Mouse (Mus musculus): ENCODE measurements around the gene Vmn1r40. TPM values are rescaled to one million over a fixed set of nuclear protein-coding genes. Genes with fewer than 3 reads are reported as not detected.

Gene Vmn1r40
- not detected for polyA plus RNA-seq (2014; fragmentation: Illumina TruSeq; extraction: RNeasy Lipid Tissue Mini Kit (QIAGEN cat#74804); ENCODE audit: low replicate concordance)

DNA sequence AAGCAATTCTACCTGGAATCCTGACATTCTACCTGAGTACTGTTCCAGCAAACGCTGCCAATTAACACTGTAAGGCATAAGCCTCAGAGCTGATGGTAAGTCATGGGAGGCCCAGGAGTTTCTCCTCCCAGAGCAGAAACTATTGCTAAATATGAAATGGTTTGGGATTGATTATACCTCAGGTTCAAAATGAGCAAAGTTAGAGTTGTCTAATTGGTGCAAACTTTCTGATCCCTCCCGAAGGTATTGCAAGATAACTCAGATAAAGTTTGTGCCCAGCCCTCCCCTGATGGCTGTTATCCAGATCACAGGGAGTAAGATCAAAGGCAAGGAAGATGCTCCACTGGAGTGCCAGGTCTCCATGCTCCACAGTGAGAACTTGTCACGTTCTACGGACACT lies at the start of gene Vmn1r40:
Vmn1r40 (plus strand) TSS at position 301 of the 400 bp plus-strand sequence.

DNA sequence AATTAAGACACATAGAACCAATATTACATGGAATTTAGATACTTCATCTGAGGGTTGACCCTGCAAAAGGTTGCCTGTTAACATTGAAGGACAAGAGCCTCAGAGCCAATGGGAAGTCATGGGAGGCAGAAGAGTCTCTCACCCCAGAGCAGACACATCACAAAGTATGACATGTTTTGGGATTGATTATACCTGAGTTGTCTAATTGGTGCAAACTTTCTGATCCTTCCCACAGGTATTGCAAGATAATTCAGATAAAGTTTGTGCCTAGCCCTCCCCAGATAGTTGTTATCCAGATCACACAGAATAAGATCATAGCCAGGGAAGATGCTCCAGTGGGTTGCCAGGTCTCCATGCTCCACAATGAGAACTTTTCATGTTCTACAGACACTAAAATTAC lies 33.1 kb downstream of the Vmn1r40 start, which contains the start of gene Vmn1r41:
Vmn1r41 (plus strand) TSS at position 301 of the 400 bp plus-strand sequence.

Other genes with a start within 250 kb of the Vmn1r40 start
- gene Chchd6, start 111.9 kb upstream of the Vmn1r40 start, polyA plus RNA-seq (2014; fragmentation: Illumina TruSeq; extraction: RNeasy Lipid Tissue Mini Kit (QIAGEN cat#74804); ENCODE audit: low replicate concordance) = not detected
- gene Txnrd3, start 63.6 kb upstream of the Vmn1r40 start, polyA plus RNA-seq (2014; fragmentation: Illumina TruSeq; extraction: RNeasy Lipid Tissue Mini Kit (QIAGEN cat#74804); ENCODE audit: low replicate concordance) = 2.1 TPM
- not detected for gene Vmn1r41, start 33.2 kb downstream of the Vmn1r40 start, polyA plus RNA-seq (2014; fragmentation: Illumina TruSeq; extraction: RNeasy Lipid Tissue Mini Kit (QIAGEN cat#74804); ENCODE audit: low replicate concordance)
- not detected for gene Vmn1r42, start 168.9 kb downstream of the Vmn1r40 start, polyA plus RNA-seq (2014; fragmentation: Illumina TruSeq; extraction: RNeasy Lipid Tissue Mini Kit (QIAGEN cat#74804); ENCODE audit: low replicate concordance)
- gene Vmn1r43, start 168.9 kb downstream of the Vmn1r40 start, polyA plus RNA-seq (2014; fragmentation: Illumina TruSeq; extraction: RNeasy Lipid Tissue Mini Kit (QIAGEN cat#74804); ENCODE audit: low replicate concordance) = not detected
- not detected for gene Vmn1r44, start 176.1 kb downstream of the Vmn1r40 start, polyA plus RNA-seq (2014; fragmentation: Illumina TruSeq; extraction: RNeasy Lipid Tissue Mini Kit (QIAGEN cat#74804); ENCODE audit: low replicate concordance)
- gene Vmn1r45, start 233.1 kb downstream of the Vmn1r40 start, polyA plus RNA-seq (2014; fragmentation: Illumina TruSeq; extraction: RNeasy Lipid Tissue Mini Kit (QIAGEN cat#74804); ENCODE audit: low replicate concordance) = not detected

All from small intestine, adult 10 weeks (tissue).